In genomic region chr11:6923917-6924316, GRCm38 (mm10) we compare ENCODE assay signal across 9 mouse cellular contexts.
DNase-seq lines count a peak whose midpoint lies in the region; ATAC-seq and TF ChIP-seq lines count a peak whose summit lies in the region.
"Had no signal": no experiment of that assay in that cellular context is flagged by ENCODE, and none has a peak within 500 bp of the region (broad histone marks: within the 10 kb centered on the region; RNA-seq: fewer than 3 reads in every experiment).

No protein-coding gene starts in this region.

- no peaks in the 10 kb centered on the region for H3K9me3 ChIP-seq in hindbrain, embryonic 15.5 days
- H3K9me3 ChIP-seq in hindbrain, embryonic 13.5 days, result no peaks in the 10 kb centered on the region
- no peaks in the 10 kb centered on the region for H3K9me3 ChIP-seq in heart, postnatal 0 days (replicated peaks; ENCODE audit: control insufficient read depth, low read length)
- H3K9me3 ChIP-seq in lung, postnatal 0 days (ENCODE audit: low read length), result no peaks in the 10 kb centered on the region
- H3K9me3 ChIP-seq: G1E had no signal

- no peaks in the 10 kb centered on the region for H3K36me3 ChIP-seq in hindbrain, embryonic 15.5 days
- H3K36me3 ChIP-seq in hindbrain, embryonic 13.5 days, result no peaks in the 10 kb centered on the region
- no peaks in the 10 kb centered on the region for H3K36me3 ChIP-seq in heart, postnatal 0 days (replicated peaks; ENCODE audit: control insufficient read depth, insufficient read depth, low read length)
- H3K36me3 ChIP-seq in lung, postnatal 0 days (ENCODE audit: insufficient read depth, low read length), result no peaks in the 10 kb centered on the region
- H3K36me3 ChIP-seq: G1E had no signal

- H3K4me3 ChIP-seq in hindbrain, embryonic 15.5 days, result no peak overlapping the region
- H3K4me3 ChIP-seq in hindbrain, embryonic 13.5 days, result no peak overlapping the region
- peak overlapping the region; percentile 25 for H3K4me3 ChIP-seq in heart, postnatal 0 days (ENCODE audit: low read depth, low read length)
- H3K4me3 ChIP-seq in lung, postnatal 0 days (ENCODE audit: low read depth, low read length), result peak overlapping the region; percentile 25; the same call in 1 of the 2 replicates

- intact Hi-C loops in left cerebral cortex, postnatal 14 days (cut with DNase I), result no loop called here

- no peak for TF ChIP-seq CTCF in brain, embryonic 14.5 days (IDR thresholded peaks at IDR 0.05; ENCODE audit: borderline replicate concordance, extremely low read depth, insufficient read depth, insufficient read length)
- TF ChIP-seq CTCF in heart, postnatal 0 days (IDR thresholded peaks at IDR 0.05; ENCODE audit: low read depth), result no peak
- no peak for TF ChIP-seq CTCF in lung, postnatal 0 days (IDR thresholded peaks at IDR 0.05)

- 18% methylated on average over 6 of the region's 6 CpGs for WGBS in hindbrain, embryonic 15.5 days
- 13% methylated on average over 6 of the region's 6 CpGs for whole genome bisulfite sequencing in hindbrain, embryonic 13.5 days
- WGBS in heart, postnatal 0 days, result 10% methylated on average over 6 of the region's 6 CpGs
- WGBS in lung, postnatal 0 days, result 11% methylated on average over 6 of the region's 6 CpGs

- no peak overlapping the region for H3K9ac ChIP-seq in hindbrain, embryonic 15.5 days
- no peak overlapping the region for H3K9ac ChIP-seq in hindbrain, embryonic 13.5 days
- H3K9ac ChIP-seq in heart, postnatal 0 days (replicated peaks; ENCODE audit: low read depth, low read length), result no peak overlapping the region
- no peak overlapping the region for H3K9ac ChIP-seq in lung, postnatal 0 days (replicated peaks; ENCODE audit: low read depth)

- H3K27me3 ChIP-seq in hindbrain, embryonic 15.5 days, result no peaks in the 10 kb centered on the region
- no peaks in the 10 kb centered on the region for H3K27me3 ChIP-seq in hindbrain, embryonic 13.5 days
- H3K27me3 ChIP-seq in heart, postnatal 0 days (ENCODE audit: control insufficient read depth, insufficient read depth, low read length), result no peaks in the 10 kb centered on the region
- no peaks in the 10 kb centered on the region for H3K27me3 ChIP-seq in lung, postnatal 0 days (replicated peaks; ENCODE audit: insufficient read depth, low read length)

- peaks cover 4% of the 10 kb centered on the region; the same call in 1 of the 2 replicates for H3K4me1 ChIP-seq in hindbrain, embryonic 15.5 days (replicated peaks)
- 0 out of 2 replicates have a peak, but pooled peaks cover 16% of the 10 kb centered on the region for H3K4me1 ChIP-seq in hindbrain, embryonic 13.5 days (replicated peaks)
- H3K4me1 ChIP-seq in heart, postnatal 0 days (ENCODE audit: control insufficient read depth, insufficient read depth), result peaks cover 8% of the 10 kb centered on the region; the same call in 1 of the 2 replicates
- peaks cover 5% of the 10 kb centered on the region; the same call in 1 of the 2 replicates for H3K4me1 ChIP-seq in lung, postnatal 0 days (ENCODE audit: insufficient read depth, low read depth, low read length)

- no peak overlapping the region for H3K4me2 ChIP-seq in hindbrain, embryonic 15.5 days
- no peak overlapping the region for H3K4me2 ChIP-seq in hindbrain, embryonic 13.5 days
- peak overlapping the region; percentile 40 for H3K4me2 ChIP-seq in heart, postnatal 0 days (ENCODE audit: low read depth, low read length)
- peak overlapping the region; percentile 48 for H3K4me2 ChIP-seq in lung, postnatal 0 days (replicated peaks; ENCODE audit: low read depth, low read length)

- ATAC-seq in hindbrain, embryonic 15.5 days (ENCODE audit: low FRiP score, low read depth), result peak; percentile 34; the same call in 1 of the 2 replicates
- ATAC-seq in hindbrain, embryonic 13.5 days (ENCODE audit: low FRiP score), result no peak
- no peak for ATAC-seq in heart, postnatal 0 days (ENCODE audit: insufficient read depth, low read depth)
- ATAC-seq in lung, postnatal 0 days, result peak; percentile 74

- peak; percentile 60 for DNase-seq in brain, embryonic 14.5 days (ENCODE audit: low read depth)
- DNase-seq in heart, postnatal 0 days (ENCODE audit: low spot score), result peak; percentile 14
- peak; percentile 75 for DNase-seq in lung, postnatal 0 days (ENCODE audit: low spot score)
- no peak for DNase-seq in layer of hippocampus, postnatal 36 days
- no peak for DNase-seq in ovary, adult 18-20 months (ENCODE audit: low spot score)
- no peak for DNase-seq in left cerebral cortex, postnatal 14 days (ENCODE audit: low spot score in 2 of 2)

- TF ChIP-seq EP300 in heart, postnatal 0 days (IDR thresholded peaks at IDR 0.05; ENCODE audit: low read depth), result no peak
- TF ChIP-seq EP300 in lung, postnatal 0 days (IDR thresholded peaks at IDR 0.05), result no peak

- no peak overlapping the region for H3K27ac ChIP-seq in hindbrain, embryonic 15.5 days (replicated peaks)
- H3K27ac ChIP-seq in hindbrain, embryonic 13.5 days, result no peak overlapping the region
- H3K27ac ChIP-seq in heart, postnatal 0 days (ENCODE audit: low read depth), result no peak overlapping the region
- 0 out of 2 replicates have a peak overlapping the region, but pooled peaks have one; percentile 14 for H3K27ac ChIP-seq in lung, postnatal 0 days (ENCODE audit: low read length)

- TF ChIP-seq POLR2A in brain, embryonic 14.5 days (IDR thresholded peaks at IDR 0.05; ENCODE audit: borderline replicate concordance, extremely low read depth, insufficient read depth, insufficient read length, poor library complexity, severe bottlenecking), result no peak

Comparison
In these comparisons a context has a peak if more than half of its experiments do, and no peak if none do; other contexts are left out.
1. ATAC-seq: peak in hindbrain, embryonic 15.5 days (single experiment) and lung, postnatal 0 days (single experiment); none in hindbrain, embryonic 13.5 days (single experiment) and heart, postnatal 0 days (single experiment).
2. H3K4me2 ChIP-seq: peak in heart, postnatal 0 days (single experiment) and lung, postnatal 0 days (single experiment); none in hindbrain, embryonic 15.5 days (single experiment) and hindbrain, embryonic 13.5 days (single experiment).
3. H3K4me3 ChIP-seq: peak in heart, postnatal 0 days (single experiment) and lung, postnatal 0 days (single experiment); none in hindbrain, embryonic 15.5 days (single experiment) and hindbrain, embryonic 13.5 days (single experiment).
4. DNase-seq: peak in brain, embryonic 14.5 days (single experiment), heart, postnatal 0 days (single experiment) and lung, postnatal 0 days (single experiment); none in layer of hippocampus, postnatal 36 days (0 of 2), ovary, adult 18-20 months (single experiment) and left cerebral cortex, postnatal 14 days (0 of 2).